Mouse (Mus musculus): Measurements from ENCODE around the gene Nol11. TPM values are rescaled to one million over a fixed set of nuclear protein-coding genes. Genes with fewer than 3 reads are reported as not detected.
A peak's percentile ranks its signal among the peaks of the same experiment; 100 is the strongest.
"Not testable (repeated sequence)": the region's sequence is repeated elsewhere in the genome, so short reads cannot be mapped to it uniquely, and the experiment has no call there.

Gene Nol11
- total RNA-seq, 1 experiment from 2014 or later = 55.5 TPM

GRCm38 (mm10) chr11:107159034-107159433, 30.1 kb downstream of the Nol11 start:
- ATAC-seq (replicated peaks; ENCODE audit: low read depth, poor library complexity, severe bottlenecking) = 0 out of 2 replicates have a peak, but pooled peaks have one; percentile 42

DNA sequence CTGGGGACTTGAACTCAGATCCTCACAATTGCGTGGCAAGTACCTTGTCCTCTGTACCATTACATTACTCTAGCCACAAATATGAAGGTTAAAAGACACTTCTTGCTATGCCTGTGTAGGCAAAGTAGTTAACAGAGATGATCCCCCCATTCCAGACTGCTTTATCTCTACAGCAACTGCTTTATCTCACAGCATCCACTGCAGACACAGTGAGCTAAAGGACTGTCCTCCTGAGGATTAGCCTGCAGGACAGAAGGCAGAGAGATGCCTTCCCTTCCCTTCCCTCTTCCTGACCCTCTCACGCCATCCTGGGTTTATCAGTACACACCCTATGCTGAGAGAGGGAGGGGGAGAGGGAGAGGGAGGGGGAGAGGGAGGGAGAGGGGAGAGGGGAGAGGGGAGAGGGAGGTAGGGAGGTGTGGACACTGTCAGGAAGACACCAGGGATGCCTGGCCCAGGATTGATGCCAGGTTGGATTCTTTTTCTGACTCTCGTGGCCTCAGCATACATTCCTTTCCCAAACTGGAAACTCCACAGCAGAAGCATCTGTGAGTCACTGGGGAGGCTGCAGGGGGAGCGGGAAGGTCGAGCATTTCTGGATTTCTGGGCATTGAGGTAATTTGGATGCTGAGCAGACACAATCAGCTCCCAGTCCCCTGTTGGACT, 32.1 kb downstream of the Nol11 start:
- no peak for ATAC-seq (replicated peaks; ENCODE audit: low read depth, poor library complexity, severe bottlenecking)

- ATAC-seq (replicated peaks; ENCODE audit: low read depth, poor library complexity, severe bottlenecking) = no peak
Measured at GRCm38 (mm10) chr11:107155292-107155691, 33.9 kb downstream of the Nol11 start.

DNA sequence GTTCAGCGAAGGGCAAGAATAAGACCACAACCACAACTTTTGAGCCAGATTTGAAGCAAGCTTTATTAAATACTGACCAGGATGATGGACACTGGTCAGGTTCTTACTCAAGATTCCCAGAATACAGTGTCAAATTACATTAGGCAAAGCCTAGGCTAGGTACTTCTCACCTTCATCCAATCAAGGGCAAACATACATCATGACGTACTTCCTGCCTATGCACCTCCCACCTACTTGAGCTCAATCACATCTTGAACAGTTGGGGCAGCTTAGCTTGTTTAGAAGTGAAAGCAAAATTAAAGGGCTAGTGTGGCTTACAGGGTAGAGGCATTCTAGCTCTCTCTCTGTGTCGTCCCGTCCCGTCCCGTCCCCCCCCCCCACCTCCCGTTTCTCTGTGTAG, 34.8 kb downstream of the Nol11 start:
- no peak for ATAC-seq (replicated peaks; ENCODE audit: low read depth, poor library complexity, severe bottlenecking)

DNA sequence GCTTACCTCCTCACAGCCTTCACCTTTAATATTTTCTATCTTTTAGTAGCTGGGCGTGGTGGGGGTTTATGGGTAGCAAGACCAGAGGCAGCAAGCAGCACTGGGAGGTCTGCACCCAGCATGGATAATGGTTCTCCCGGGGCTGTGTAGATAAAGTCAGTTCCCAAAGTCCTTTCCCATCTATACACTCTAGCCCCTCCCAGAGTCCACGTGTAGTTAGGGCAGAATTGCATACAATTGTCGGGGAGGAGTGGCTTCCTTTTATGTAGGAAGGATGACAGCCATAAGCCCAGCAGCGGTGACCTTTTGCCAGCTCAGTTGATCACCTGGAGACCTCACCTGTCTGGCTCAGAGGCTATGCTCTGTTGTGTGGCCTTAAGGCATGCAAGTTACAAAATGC, 35.5 kb downstream of the Nol11 start:
- no peak for ATAC-seq (replicated peaks; ENCODE audit: low read depth, poor library complexity, severe bottlenecking)

- ATAC-seq (replicated peaks; ENCODE audit: low read depth, poor library complexity, severe bottlenecking) = 0 out of 2 replicates have a peak, but pooled peaks have one; percentile 60
Measured at GRCm38 (mm10) chr11:107151809-107152208, 37.4 kb downstream of the Nol11 start.

- ATAC-seq (replicated peaks; ENCODE audit: low read depth, poor library complexity, severe bottlenecking) = not testable (repeated sequence)
Measured at GRCm38 (mm10) chr11:107143956-107144355, 45.2 kb downstream of the Nol11 start.

GRCm38 (mm10) chr11:107142382-107142781, 46.8 kb downstream of the Nol11 start:
- ATAC-seq (replicated peaks; ENCODE audit: low read depth, poor library complexity, severe bottlenecking) = no peak

DNA sequence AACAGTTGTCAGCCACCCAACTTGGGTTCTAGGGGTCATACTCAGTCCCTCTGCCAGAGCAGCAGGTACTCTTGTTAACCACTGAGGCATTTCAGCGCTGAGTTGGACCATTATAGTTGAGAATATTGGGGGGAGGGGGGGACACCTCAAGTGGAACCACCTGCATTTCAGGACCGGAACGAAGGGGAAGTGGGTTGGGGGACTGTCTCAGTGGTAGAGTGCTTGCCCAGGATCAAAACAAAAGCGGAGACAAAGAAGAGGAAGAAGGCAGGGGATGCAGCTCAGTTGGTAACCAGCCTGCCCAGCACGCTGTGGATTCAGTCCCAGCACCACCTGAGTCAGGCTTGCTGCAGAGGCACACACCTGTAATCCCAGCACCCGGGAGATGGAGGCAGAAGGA, 48.4 kb downstream of the Nol11 start:
- ATAC-seq (replicated peaks; ENCODE audit: low read depth, poor library complexity, severe bottlenecking) = peak; percentile 72

- no peak for ATAC-seq (replicated peaks; ENCODE audit: low read depth, poor library complexity, severe bottlenecking)
Measured at GRCm38 (mm10) chr11:107138633-107139032, 50.5 kb downstream of the Nol11 start.

GRCm38 (mm10) chr11:107137593-107137992, 51.6 kb downstream of the Nol11 start:
- ATAC-seq (replicated peaks; ENCODE audit: low read depth, poor library complexity, severe bottlenecking) = no peak

DNA sequence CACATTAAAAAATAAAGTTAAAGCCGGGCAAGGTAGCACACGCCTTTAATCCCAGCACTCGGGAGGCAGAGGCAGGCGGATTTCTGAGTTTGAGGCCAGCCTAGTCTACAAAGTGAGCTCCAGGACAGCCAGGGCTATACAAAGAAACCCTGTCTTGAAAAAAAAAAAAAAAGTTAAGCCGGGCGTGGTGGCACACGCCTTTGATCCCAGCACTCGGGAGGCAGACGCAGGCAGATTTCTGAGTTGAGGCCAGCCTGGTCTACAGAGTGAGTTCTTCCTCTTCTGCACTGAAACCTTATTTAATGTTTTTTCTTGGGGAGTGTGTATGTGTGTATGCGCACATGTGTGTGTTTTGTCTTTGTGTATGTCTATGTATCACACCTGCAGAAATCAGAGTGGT, 52.7 kb downstream of the Nol11 start:
- ATAC-seq (replicated peaks; ENCODE audit: low read depth, poor library complexity, severe bottlenecking) = not testable (repeated sequence)

DNA sequence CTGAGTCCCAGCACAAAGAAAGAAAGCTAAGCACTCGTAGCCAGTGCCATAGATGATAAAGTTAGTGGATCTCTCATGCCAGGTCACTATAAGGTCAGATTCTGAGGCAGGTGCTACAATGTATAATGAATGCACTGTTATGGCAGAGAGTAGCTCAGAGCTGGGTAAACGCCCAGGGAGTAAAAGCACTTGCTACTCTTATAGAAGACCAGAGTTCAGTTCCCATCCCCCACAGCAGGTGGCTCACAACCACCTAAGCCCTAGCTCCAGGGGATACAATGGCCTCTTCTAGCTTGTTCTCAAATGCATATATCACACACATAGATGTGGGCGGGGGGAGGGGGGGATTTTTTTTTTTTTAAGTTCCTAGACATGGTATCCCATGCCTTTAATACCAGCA, 53.4 kb downstream of the Nol11 start:
- no peak for ATAC-seq (replicated peaks; ENCODE audit: low read depth, poor library complexity, severe bottlenecking)

- no peak for ATAC-seq (replicated peaks; ENCODE audit: low read depth, poor library complexity, severe bottlenecking)
Measured at GRCm38 (mm10) chr11:107132426-107132825, 56.8 kb downstream of the Nol11 start.

- ATAC-seq (replicated peaks; ENCODE audit: low read depth, poor library complexity, severe bottlenecking) = peak; percentile 84
Measured at GRCm38 (mm10) chr11:107131749-107132421, 57.3 kb downstream of the Nol11 start, which contains the start of gene Bptf. TSS of gene Bptf (minus strand) at chr11:107132127.

DNA sequence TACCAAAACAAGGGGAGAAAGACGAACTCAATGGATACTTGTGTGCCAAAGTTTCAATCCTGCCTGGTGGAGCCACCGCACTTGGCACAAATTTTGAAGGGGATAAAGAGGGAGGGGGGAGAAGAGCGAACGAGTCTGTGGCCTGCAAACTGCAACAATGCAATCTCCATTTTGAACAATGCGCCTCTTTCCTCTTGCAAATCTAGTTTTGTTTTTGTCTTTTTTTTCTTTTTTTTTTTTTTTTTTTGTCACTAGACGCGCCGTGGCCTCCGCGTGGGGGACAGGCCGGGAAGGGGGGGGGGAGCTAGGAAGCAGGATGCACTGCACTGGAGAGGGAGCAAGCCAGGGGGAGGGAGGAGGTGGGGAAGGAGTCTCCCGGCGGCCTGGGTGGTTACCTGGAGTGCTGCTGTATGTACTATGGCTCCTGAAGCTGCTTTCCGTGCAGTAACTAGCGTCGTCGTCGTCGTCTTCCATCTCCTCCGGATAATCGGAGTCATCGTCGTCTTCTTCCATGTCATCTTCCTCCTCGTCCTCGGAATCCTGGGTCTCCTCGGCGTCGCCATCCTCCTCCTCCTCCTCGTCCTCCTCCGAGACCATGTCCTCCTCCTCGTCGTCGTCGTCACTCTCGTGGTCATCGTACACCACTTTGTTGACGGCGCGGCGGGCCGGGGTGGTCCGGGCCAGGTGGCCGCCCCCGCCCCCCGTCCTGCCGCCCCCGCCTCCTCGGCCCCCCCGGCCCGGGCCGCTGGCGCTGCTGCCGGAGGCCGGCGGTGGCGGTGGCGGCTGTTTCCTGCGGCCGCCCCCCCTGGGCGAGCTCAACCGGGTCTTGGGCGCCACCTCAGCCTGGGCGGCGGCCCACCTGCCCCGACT, 58.1 kb downstream of the Nol11 start:
- ATAC-seq (replicated peaks; ENCODE audit: low read depth, poor library complexity, severe bottlenecking) = peak; percentile 50

DNA sequence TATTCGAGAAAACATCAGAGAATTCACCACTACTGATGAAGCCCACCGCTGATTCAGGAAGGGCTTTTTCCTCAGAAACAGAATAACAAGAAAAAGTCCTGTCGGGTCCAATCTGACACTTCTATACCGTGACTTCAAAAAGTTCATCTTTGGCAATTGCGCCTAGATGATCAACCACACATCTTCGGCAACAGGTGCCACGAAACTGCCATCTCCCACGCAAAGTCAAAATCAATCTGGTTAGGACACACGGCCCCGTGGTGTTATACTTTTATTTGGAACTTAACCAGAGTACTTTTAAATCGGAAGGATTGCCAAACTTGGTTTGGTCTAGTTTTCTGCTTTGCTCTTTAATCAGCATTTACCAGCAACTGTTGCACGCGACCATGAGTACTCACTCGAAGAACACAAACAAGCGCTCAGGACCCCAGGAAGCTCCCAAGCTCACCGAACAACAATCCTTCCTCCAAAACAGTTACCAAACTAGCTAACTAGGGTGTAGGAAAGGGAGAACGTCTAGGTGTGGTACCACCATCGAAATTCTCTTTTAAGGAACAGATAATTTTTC, 58.9 kb downstream of the Nol11 start:
- no peak for ATAC-seq (replicated peaks; ENCODE audit: low read depth, poor library complexity, severe bottlenecking)

DNA sequence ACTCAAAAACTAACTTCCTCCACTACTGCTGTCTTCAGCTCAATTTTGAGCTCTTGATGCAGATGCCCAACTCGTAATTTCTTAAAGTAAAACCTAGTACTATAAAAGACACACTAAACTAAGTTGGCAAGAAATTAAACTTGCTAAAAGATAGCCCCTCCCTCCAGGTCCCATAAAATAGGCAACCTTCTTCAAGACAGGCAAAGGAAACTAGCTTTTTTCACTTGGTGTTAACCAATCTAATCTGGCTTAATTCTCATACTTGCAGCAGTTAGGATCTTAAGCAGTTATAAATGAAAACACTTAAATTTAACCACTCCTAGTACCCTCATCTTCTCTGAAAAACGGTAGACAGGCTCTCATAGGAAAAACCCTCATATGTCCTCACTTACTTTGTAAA, 59.5 kb downstream of the Nol11 start:
- no peak for ATAC-seq (replicated peaks; ENCODE audit: low read depth, poor library complexity, severe bottlenecking)

DNA sequence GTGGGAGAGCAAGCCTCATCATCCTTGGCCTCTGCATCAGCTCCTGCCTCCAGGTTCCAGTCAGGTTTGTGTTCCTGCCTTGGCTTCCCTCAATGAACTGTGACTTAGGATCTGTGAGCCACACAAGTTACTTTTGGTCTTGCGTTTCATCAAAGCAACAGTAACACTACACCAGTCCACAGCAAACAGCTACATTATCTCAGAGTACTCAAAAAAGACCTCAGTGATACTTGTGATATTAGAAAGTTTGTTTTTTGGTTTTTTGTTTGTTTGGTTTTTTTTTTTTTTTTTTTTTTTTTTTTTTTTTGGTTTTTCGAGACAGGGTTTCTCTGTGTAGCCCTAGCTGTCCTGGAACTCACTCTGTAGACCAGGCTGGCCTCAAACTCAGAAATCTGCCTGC, 62.5 kb downstream of the Nol11 start:
- not testable (repeated sequence) for ATAC-seq (replicated peaks; ENCODE audit: low read depth, poor library complexity, severe bottlenecking)

DNA sequence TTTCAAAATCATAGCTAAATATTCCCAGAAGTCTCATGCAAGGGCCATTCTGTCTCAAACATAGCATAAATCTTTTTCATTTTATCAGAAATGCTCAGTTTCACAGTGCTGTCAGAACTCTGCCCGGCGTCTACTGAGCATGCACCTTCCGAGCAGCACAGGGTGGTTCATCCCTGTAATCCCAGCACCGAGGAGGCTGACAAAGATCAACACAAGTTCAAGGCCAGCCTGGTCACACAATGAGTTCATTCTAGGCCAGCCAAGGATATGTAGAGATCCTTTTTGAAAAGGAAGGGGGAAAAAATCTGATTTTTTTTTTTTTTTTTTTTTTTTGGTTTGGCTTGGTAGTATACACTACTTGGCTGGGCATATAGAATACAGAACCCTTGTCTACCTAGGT, 64.2 kb downstream of the Nol11 start:
- ATAC-seq (replicated peaks; ENCODE audit: low read depth, poor library complexity, severe bottlenecking) = no peak
